Mouse (Mus musculus) adrenal gland, adult (tissue): Measurements from ENCODE around the gene Smurf2.

Experiments
- DNase-seq, 2 experiments: peaks; one replicate each; pipeline ENCODE4 v3.0.0; 2022 to 2023; ENCODE audit warnings: low spot score in 1 of 2; ENCODE audit not compliant: inconsistent age in 2 of 2

The Smurf2 gene

GRCm38 (mm10) chr11:106908016-106908415 lies 12.5 kb downstream of the Smurf2 start:
- DNase-seq = no peak

GRCm38 (mm10) chr11:106907253-106907652 lies 13.3 kb downstream of the Smurf2 start:
- no peak for DNase-seq

- DNase-seq = no peak
These were observed 14.8 kb downstream of the Smurf2 start for GRCm38 (mm10) chr11:106905707-106906106.

GRCm38 (mm10) chr11:106899804-106900203 lies 20.7 kb downstream of the Smurf2 start:
- DNase-seq = no peak

- DNase-seq = no peak
These were observed 23.9 kb downstream of the Smurf2 start for GRCm38 (mm10) chr11:106896561-106897168.

- no peak for DNase-seq
These were observed 36.9 kb downstream of the Smurf2 start for GRCm38 (mm10) chr11:106883656-106884055.

GRCm38 (mm10) chr11:106872650-106873049 lies 47.9 kb downstream of the Smurf2 start:
- DNase-seq = no peak

GRCm38 (mm10) chr11:106851438-106851837 lies 69.1 kb downstream of the Smurf2 start:
- DNase-seq = no peak

GRCm38 (mm10) chr11:106842002-106842401 lies 78.5 kb downstream of the Smurf2 start:
- DNase-seq = no peak

GRCm38 (mm10) chr11:106828079-106828478 lies 92.4 kb downstream of the Smurf2 start:
- DNase-seq = no peak

GRCm38 (mm10) chr11:106824403-106824802 lies 96.1 kb downstream of the Smurf2 start:
- DNase-seq = no peak

- DNase-seq = no peak
These were observed 96.8 kb downstream of the Smurf2 start for GRCm38 (mm10) chr11:106823741-106824140.

GRCm38 (mm10) chr11:106822911-106823310 lies 97.6 kb downstream of the Smurf2 start:
- no peak for DNase-seq

GRCm38 (mm10) chr11:106822491-106822890 lies 98.0 kb downstream of the Smurf2 start:
- no peak for DNase-seq

- no peak for DNase-seq
These were observed 99.1 kb downstream of the Smurf2 start for GRCm38 (mm10) chr11:106821397-106821796.

GRCm38 (mm10) chr11:106820972-106821371 lies 99.5 kb downstream of the Smurf2 start:
- DNase-seq = peak; percentile 55 to 71

- no peak for DNase-seq
These were observed 100.3 kb downstream of the Smurf2 start for GRCm38 (mm10) chr11:106820252-106820651.

- no peak for DNase-seq
These were observed 100.9 kb downstream of the Smurf2 start for GRCm38 (mm10) chr11:106819595-106819994.

GRCm38 (mm10) chr11:106818341-106818740 lies 102.2 kb downstream of the Smurf2 start:
- DNase-seq = peak in 1 of 2 experiments; percentile 56

- DNase-seq = no peak
These were observed 102.7 kb downstream of the Smurf2 start for GRCm38 (mm10) chr11:106817808-106818207.

- no peak for DNase-seq
These were observed 103.4 kb downstream of the Smurf2 start for GRCm38 (mm10) chr11:106817156-106817555.

GRCm38 (mm10) chr11:106816316-106816715 lies 104.2 kb downstream of the Smurf2 start:
- no peak for DNase-seq

GRCm38 (mm10) chr11:106815761-106816160 lies 104.8 kb downstream of the Smurf2 start:
- DNase-seq = no peak
